Mouse (Mus musculus): ENCODE measurements around the gene Calcoco2. TPM values are rescaled to one million over a fixed set of nuclear protein-coding genes. Genes with fewer than 3 reads are reported as not detected.

The Calcoco2 gene
- total RNA-seq, 2 experiments from 2014 or later: not detected

Other genes starting within 250 kb of the Calcoco2 start
- gene B4galnt2, start 197.1 kb downstream of the Calcoco2 start, total RNA-seq (2021): not detected
- under 1 TPM; 0.18 to 0.34 TPM for gene Igf2bp1, start 106.0 kb downstream of the Calcoco2 start, total RNA-seq (2021)
- not detected for gene Gip, start 87.4 kb downstream of the Calcoco2 start, total RNA-seq (2021)
- gene Snf8, start 77.1 kb downstream of the Calcoco2 start, total RNA-seq (2021): 10 to 100 TPM; 95.0 to 97.4 TPM
- 10 to 100 TPM; 54.9 to 58.7 TPM for gene Ube2z, start 46.6 kb downstream of the Calcoco2 start, total RNA-seq (2021)
- 100 to 1,000 TPM; 435 to 483 TPM for gene Atp5g1, start 36.3 kb downstream of the Calcoco2 start, total RNA-seq (2021)
- not detected for gene Ttll6, start 21.8 kb upstream of the Calcoco2 start, total RNA-seq (2021)
- gene Hoxb13, start 82.4 kb upstream of the Calcoco2 start, total RNA-seq (2021): not detected
- not detected for gene Hoxb9, start 159.5 kb upstream of the Calcoco2 start, total RNA-seq (2021)
- gene Hoxb8, start 169.9 kb upstream of the Calcoco2 start, total RNA-seq (2021): not detected
- not detected for gene Hoxb7, start 174.7 kb upstream of the Calcoco2 start, total RNA-seq (2021)
- gene Hoxb6, start 180.5 kb upstream of the Calcoco2 start, total RNA-seq (2021): not detected
- gene Hoxb5, start 191.4 kb upstream of the Calcoco2 start, total RNA-seq (2021): not detected
- not detected for gene Hoxb4, start 206.3 kb upstream of the Calcoco2 start, total RNA-seq (2021)
- not detected for gene Hoxb3, start 211.4 kb upstream of the Calcoco2 start, total RNA-seq (2021)
- not detected for gene Hoxb2, start 238.6 kb upstream of the Calcoco2 start, total RNA-seq (2021)